8 mouse cellular contexts compared by ENCODE assay signal in the genomic region with DNA sequence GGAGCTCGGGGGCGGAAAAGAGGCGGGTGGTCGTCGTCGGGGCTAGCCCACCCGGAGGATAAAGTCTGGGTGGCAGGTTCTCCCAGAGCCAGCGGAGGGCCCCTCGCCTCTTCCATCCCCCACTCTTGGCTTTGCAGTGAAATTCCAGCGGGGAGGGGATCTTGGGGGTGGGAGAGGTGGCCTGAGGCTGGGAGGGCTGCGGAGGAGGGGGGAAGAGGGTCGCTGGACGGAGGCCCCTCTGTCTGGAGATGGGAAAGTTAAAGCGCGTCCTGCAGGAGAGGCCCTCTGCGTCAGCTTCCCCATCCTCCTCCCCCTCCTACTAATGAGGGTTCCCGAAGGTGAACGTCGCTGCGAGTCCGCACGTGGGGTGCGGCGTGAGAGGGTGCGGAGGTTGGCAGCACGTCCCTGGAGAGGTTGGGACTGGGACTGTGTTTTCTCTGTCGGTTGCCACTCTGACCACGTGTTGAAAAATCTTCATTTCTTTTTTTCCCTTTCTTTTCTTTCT. TPM values are rescaled to one million over a fixed set of nuclear protein-coding genes. Genes with fewer than 3 reads are reported as not detected.
DNase-seq lines count a peak whose midpoint lies in the region; ATAC-seq and TF ChIP-seq lines count a peak whose summit lies in the region.

No protein-coding gene starts in this region.

- H3K9ac ChIP-seq in embryonic facial prominence, embryonic 12.5 days = peak overlapping the region; percentile 49; the same call in 1 of the 2 replicates
- H3K9ac ChIP-seq in limb, embryonic 14.5 days (ENCODE audit: low read depth, low read length, severe bottlenecking) = peak overlapping the region; percentile 56

- peak overlapping the region; percentile 95 for H3K27ac ChIP-seq in embryonic facial prominence, embryonic 12.5 days
- H3K27ac ChIP-seq in limb, embryonic 14.5 days (replicated peaks; ENCODE audit: low read depth, low read length) = peak overlapping the region; percentile 94

- peak overlapping the region; percentile 85 for H3K4me3 ChIP-seq in embryonic facial prominence, embryonic 12.5 days
- peak overlapping the region; percentile 87 for H3K4me3 ChIP-seq in limb, embryonic 14.5 days (replicated peaks; ENCODE audit: low read length)

- H3K27me3 ChIP-seq in embryonic facial prominence, embryonic 12.5 days = no peaks in the 10 kb centered on the region
- no peaks in the 10 kb centered on the region for H3K27me3 ChIP-seq in limb, embryonic 14.5 days (ENCODE audit: control insufficient read depth, insufficient read depth, low read length)

- no peaks in the 10 kb centered on the region for H3K9me3 ChIP-seq in embryonic facial prominence, embryonic 12.5 days
- no peaks in the 10 kb centered on the region for H3K9me3 ChIP-seq in limb, embryonic 14.5 days (ENCODE audit: control insufficient read depth, low read length)

- peak; percentile 23; the same call in 1 of the 2 replicates for TF ChIP-seq POLR2A in limb, embryonic 14.5 days (IDR thresholded peaks at IDR 0.05; ENCODE audit: borderline replicate concordance, extremely low read depth, insufficient read depth, insufficient read length)

- peaks cover 33% of the 10 kb centered on the region for H3K4me1 ChIP-seq in embryonic facial prominence, embryonic 12.5 days
- H3K4me1 ChIP-seq in limb, embryonic 14.5 days (ENCODE audit: control insufficient read depth, insufficient read depth, low read length) = peaks cover 25% of the 10 kb centered on the region

- no peak for ATAC-seq in embryonic facial prominence, embryonic 12.5 days (ENCODE audit: insufficient number of reproducible peaks, insufficient read depth, low FRiP score, low TSS enrichment)
- ATAC-seq in limb, embryonic 14.5 days (ENCODE audit: low FRiP score, low read depth) = no peak
- ATAC-seq in megakaryocyte-erythroid progenitor cell, adult 5-6 weeks (replicated peaks; ENCODE audit: low FRiP score, low TSS enrichment, poor library complexity, severe bottlenecking) = no peak

- 1% methylated on average over 28 of the region's 28 CpGs for WGBS in embryonic facial prominence, embryonic 12.5 days
- WGBS in limb, embryonic 14.5 days = 1% methylated on average over 28 of the region's 28 CpGs

- peak; percentile 19 for DNase-seq in right cerebral cortex, adult 18-20 months
- no peak for DNase-seq in right cerebral cortex, postnatal 36 days (ENCODE audit: low spot score in 2 of 2)
- peak; percentile 54 for DNase-seq in heart, postnatal 4 days
- DNase-seq in limb, embryonic 14.5 days (ENCODE audit: low spot score) = peak; percentile 62
- peak; percentile 54 for DNase-seq in naive thymus-derived CD4-positive, alpha-beta T cell, adult 2 months (ENCODE audit: low read depth)
- DNase-seq in layer of hippocampus, adult 11-12 months (ENCODE audit: low spot score) = no peak

- H3K36me3 ChIP-seq in embryonic facial prominence, embryonic 12.5 days = no peaks in the 10 kb centered on the region
- H3K36me3 ChIP-seq in limb, embryonic 14.5 days (ENCODE audit: control insufficient read depth, insufficient read depth, low read length) = no peaks in the 10 kb centered on the region

- H3K4me2 ChIP-seq in embryonic facial prominence, embryonic 12.5 days (replicated peaks) = peak overlapping the region; percentile 78
- H3K4me2 ChIP-seq in limb, embryonic 14.5 days (replicated peaks; ENCODE audit: low read depth, low read length, severe bottlenecking) = peak overlapping the region; percentile 95

RNA-seq across cellular contexts. Expression of gene Ccnd2, which starts 1.4 kb away (rescaled TPM):
- polyA plus RNA-seq in embryonic facial prominence, embryonic 12.5 days (2016; fragmentation: Nextera tagmentation; extraction: Ambion mirVana) = 846 and 908 TPM in 2 replicates
- total RNA-seq in heart, postnatal 4 days (2021) = 100 to 1,000 TPM; 282 to 291 TPM
- 143 and 170 TPM in 2 replicates for polyA plus RNA-seq in limb, embryonic 14.5 days (2012; rRNA removed)
- 1,147 and 1,270 TPM in 2 replicates for polyA plus RNA-seq in limb, embryonic 14.5 days (2014; fragmentation: Nextera tagmentation; extraction: Ambion mirVana)
- 73.8 and 98.1 TPM in 2 replicates for total RNA-seq in megakaryocyte-erythroid progenitor cell, adult 5-6 weeks (2014; fragmentation: Nextera tagmentation)
- 37.0 and 40.1 TPM in 2 replicates for total RNA-seq in megakaryocyte-erythroid progenitor cell, adult 5-6 weeks (2017)

RNA-seq across cellular contexts. Expression of gene Tigar, which starts 44.0 kb away (rescaled TPM):
- polyA plus RNA-seq in embryonic facial prominence, embryonic 12.5 days (2016; fragmentation: Nextera tagmentation; extraction: Ambion mirVana) = 4.2 and 4.3 TPM in 2 replicates
- total RNA-seq in heart, postnatal 4 days (2021) = 10 to 100 TPM; 29.4 to 32.9 TPM
- polyA plus RNA-seq in limb, embryonic 14.5 days (2012; rRNA removed) = 3.4 and 4.1 TPM in 2 replicates
- polyA plus RNA-seq in limb, embryonic 14.5 days (2014; fragmentation: Nextera tagmentation; extraction: Ambion mirVana) = 3.2 and 3.3 TPM in 2 replicates
- 0.47 TPM in 1 of 2 replicates, not detected in the other for total RNA-seq in megakaryocyte-erythroid progenitor cell, adult 5-6 weeks (2014; fragmentation: Nextera tagmentation)
- 0.30 and 3.1 TPM in 2 replicates for total RNA-seq in megakaryocyte-erythroid progenitor cell, adult 5-6 weeks (2017)

Comparison
In these comparisons a context has a peak if more than half of its experiments do, and no peak if none do; other contexts are left out.
1. DNase-seq: peak in right cerebral cortex, adult 18-20 months (single experiment), heart, postnatal 4 days (single experiment), limb, embryonic 14.5 days (single experiment) and naive thymus-derived CD4-positive, alpha-beta T cell, adult 2 months (single experiment); none in right cerebral cortex, postnatal 36 days (0 of 2) and layer of hippocampus, adult 11-12 months (single experiment).
2. RNA of gene Tigar, which starts 44.0 kb away (total RNA-seq): 29.4 to 32.9 TPM in heart, postnatal 4 days; 0.30 to 3.1 TPM in megakaryocyte-erythroid progenitor cell, adult 5-6 weeks; every median in the first group is over 4 times any median in the second.